Mouse (Mus musculus) neural tube, embryonic 12.5 days (tissue): ENCODE measurements around the gene Ciao1. TPM values are rescaled to one million over a fixed set of nuclear protein-coding genes. Genes with fewer than 3 reads are reported as not detected.
A peak's percentile ranks its signal among the peaks of the same experiment; 100 is the strongest.
"Not testable (repeated sequence)": the region's sequence is repeated elsewhere in the genome, so short reads cannot be mapped to it uniquely, and the experiment has no call there.

ENCODE experiments used
- ATAC-seq: fragments of 200-750 bp; cut with Nextera tagmentation; 2 replicates; pipeline ENCODE4 v1.8.0; 2017; ENCODE audit warnings: low read depth, mild to moderate bottlenecking, moderate TSS enrichment, moderate library complexity; ENCODE audit not compliant: low FRiP score
- H3K27ac ChIP-seq: fragments of 300-500 bp; sonication (generic); 2 replicates; pipeline ENCODE4 v1.5.1; 2016
- H3K27me3 ChIP-seq: fragments of 300-500 bp; sonication (generic); replicated peaks from 2 replicates; pipeline ENCODE4 v1.6.1; 2016; ENCODE audit warnings: mild to moderate bottlenecking
- H3K36me3 ChIP-seq: fragments of 300-500 bp; sonication (generic); 2 replicates; pipeline ENCODE4 v1.6.1; 2016; ENCODE audit warnings: mild to moderate bottlenecking
- H3K4me1 ChIP-seq: fragments of 300-500 bp; sonication (generic); 2 replicates; pipeline ENCODE4 v1.6.1; 2016
- H3K4me2 ChIP-seq: fragments of 300-500 bp; sonication (generic); replicated peaks from 2 replicates; pipeline ENCODE4 v1.6.1; 2016; ENCODE audit warnings: mild to moderate bottlenecking
- H3K4me3 ChIP-seq: fragments of 300-500 bp; sonication (generic); 2 replicates; pipeline ENCODE4 v1.5.1; 2016
- H3K9ac ChIP-seq: fragments of 300-500 bp; sonication (generic); 2 replicates; pipeline ENCODE4 v1.6.1; 2016; ENCODE audit warnings: mild to moderate bottlenecking
- H3K9me3 ChIP-seq: fragments of 300-500 bp; sonication (generic); 2 replicates; pipeline ENCODE4 v1.6.1; 2016; ENCODE audit warnings: mild to moderate bottlenecking
- WGBS: fragments of 180-500 bp; shearing (Covaris S2); methylation state at CpG from one replicate; pipeline ENCODE4 v1.1.7; 2016; 5-methylcytosine and 5-hydroxymethylcytosine counted together
- polyA plus RNA-seq: library from polyadenylated mRNA; unstranded; fragments of >200 nt; fragmentation: Nextera tagmentation; extraction: Ambion mirVana; gene quantifications from 2 replicates; pipeline ENCODE4 v1.2.1, GENCODE M21; 2016

The Ciao1 gene
- polyA plus RNA-seq: 64.1 and 64.5 TPM in 2 replicates

- Histone ChIP-seq H3K4me3 (peak within 1 kb of the TSS; percentile 90), H3K27ac (peak within 1 kb of the TSS; percentile 42; the same call in 1 of the 2 replicates), H3K4me2 (peak within 1 kb of the TSS; percentile 100), H3K36me3 (peaks cover 37% of the 10 kb centered on the region), H3K4me1 (peaks cover 20% of the 10 kb centered on the region), H3K27me3 (no peaks in the 10 kb centered on the region), H3K9ac (peak within 1 kb of the TSS; percentile 83), H3K9me3 (no peaks in the 10 kb centered on the region)
- WGBS: under 1% methylated on average over 53 of the region's 53 CpGs
- ATAC-seq: peak; percentile 99
These were observed at the start of gene Ciao1, which contains the start of gene Tmem127 for GRCm38 (mm10) chr2:127247592-127248333. TSS of gene Ciao1 (minus strand) at chr2:127247816. TSS of gene Tmem127 (plus strand) at chr2:127247908.

GRCm38 (mm10) chr2:127297001-127297805 lies 49.6 kb upstream of the Ciao1 start:
- Histone ChIP-seq H3K4me2 (no peak overlapping the region), H3K27ac (no peak overlapping the region), H3K4me3 (no peak overlapping the region), H3K4me1 (no peaks in the 10 kb centered on the region), H3K9ac (no peak overlapping the region), H3K36me3 (peaks cover 77% of the 10 kb centered on the region), H3K27me3 (no peaks in the 10 kb centered on the region), H3K9me3 (no peaks in the 10 kb centered on the region)
- 91% methylated on average over 7 of the region's 7 CpGs for WGBS
- no peak for ATAC-seq

GRCm38 (mm10) chr2:127292250-127292649 lies 44.6 kb upstream of the Ciao1 start:
- no peak overlapping the region for H3K4me3 ChIP-seq
- no peaks in the 10 kb centered on the region for H3K9me3 ChIP-seq
- H3K4me2 ChIP-seq: no peak overlapping the region
- no peak for ATAC-seq
- H3K4me1 ChIP-seq: no peaks in the 10 kb centered on the region
- peaks cover 60% of the 10 kb centered on the region for H3K36me3 ChIP-seq
- no peak overlapping the region for H3K9ac ChIP-seq
- no peaks in the 10 kb centered on the region for H3K27me3 ChIP-seq
- H3K27ac ChIP-seq: no peak overlapping the region
- 92% methylated on average over 4 of the region's 4 CpGs for WGBS

GRCm38 (mm10) chr2:127278162-127278561 lies 30.5 kb upstream of the Ciao1 start:
- no peaks in the 10 kb centered on the region for H3K36me3 ChIP-seq
- no peak for ATAC-seq
- no peak overlapping the region for H3K4me3 ChIP-seq
- H3K9ac ChIP-seq: no peak overlapping the region
- no peaks in the 10 kb centered on the region for H3K27me3 ChIP-seq
- no peaks in the 10 kb centered on the region for H3K9me3 ChIP-seq
- no peak overlapping the region for H3K27ac ChIP-seq
- H3K4me2 ChIP-seq: no peak overlapping the region
- H3K4me1 ChIP-seq: peaks cover 7% of the 10 kb centered on the region; the same call in 1 of the 2 replicates

- Histone ChIP-seq H3K9me3 (no peaks in the 10 kb centered on the region), H3K4me3 (no peak overlapping the region), H3K4me1 (peaks cover 17% of the 10 kb centered on the region), H3K36me3 (no peaks in the 10 kb centered on the region), H3K27me3 (no peaks in the 10 kb centered on the region), H3K27ac (no peak overlapping the region), H3K9ac (0 out of 2 replicates have a peak overlapping the region, but pooled peaks have one; percentile 3), H3K4me2 (no peak overlapping the region)
- WGBS: 89% methylated on average over 5 of the region's 5 CpGs
- no peak for ATAC-seq
These were observed 28.1 kb upstream of the Ciao1 start for GRCm38 (mm10) chr2:127275551-127276320.

- no peak overlapping the region for H3K4me2 ChIP-seq
- H3K4me3 ChIP-seq: no peak overlapping the region
- no peaks in the 10 kb centered on the region for H3K9me3 ChIP-seq
- H3K9ac ChIP-seq: no peak overlapping the region
- H3K4me1 ChIP-seq: peaks cover 17% of the 10 kb centered on the region
- WGBS: 89% methylated on average over 2 of the region's 2 CpGs
- no peak overlapping the region for H3K27ac ChIP-seq
- no peaks in the 10 kb centered on the region for H3K36me3 ChIP-seq
- H3K27me3 ChIP-seq: no peaks in the 10 kb centered on the region
- ATAC-seq: no peak
These were observed 27.0 kb upstream of the Ciao1 start for GRCm38 (mm10) chr2:127274590-127274989.

- Histone ChIP-seq H3K36me3 (no peaks in the 10 kb centered on the region), H3K4me2 (no peak overlapping the region)
These were observed 25.2 kb upstream of the Ciao1 start for GRCm38 (mm10) chr2:127272806-127273205.

GRCm38 (mm10) chr2:127272049-127272448 lies 24.4 kb upstream of the Ciao1 start:
- not testable (repeated sequence) for H3K27me3 ChIP-seq, H3K27ac ChIP-seq, H3K36me3 ChIP-seq, ATAC-seq, H3K9me3 ChIP-seq, H3K4me3 ChIP-seq, H3K9ac ChIP-seq
- Histone ChIP-seq H3K4me2 (peak overlapping the region; percentile 70; the same call in 1 of the 2 replicates), H3K4me1 (peaks cover 17% of the 10 kb centered on the region)
- 90% methylated on average over 4 of the region's 4 CpGs for WGBS

More at GRCm38 (mm10) chr2:127272806-127273205, 25.2 kb upstream of the Ciao1 start:
- no peak overlapping the region for H3K4me3 ChIP-seq
- H3K9me3 ChIP-seq: no peaks in the 10 kb centered on the region
- no peak overlapping the region for H3K27ac ChIP-seq
- no peak overlapping the region for H3K9ac ChIP-seq
- no peak for ATAC-seq
- peaks cover 17% of the 10 kb centered on the region for H3K4me1 ChIP-seq
- no peaks in the 10 kb centered on the region for H3K27me3 ChIP-seq
- 99% methylated on average over 3 of the region's 3 CpGs for WGBS

GRCm38 (mm10) chr2:127271042-127271515 lies 23.5 kb upstream of the Ciao1 start:
- peak overlapping the region; percentile 91 for H3K9ac ChIP-seq
- no peaks in the 10 kb centered on the region for H3K9me3 ChIP-seq
- peak overlapping the region; percentile 94 for H3K4me3 ChIP-seq
- peak overlapping the region; percentile 82 for H3K27ac ChIP-seq
- 16% methylated on average over 8 of the region's 8 CpGs for WGBS
- no peaks in the 10 kb centered on the region for H3K36me3 ChIP-seq
- ATAC-seq: no peak
- H3K4me2 ChIP-seq: peak overlapping the region; percentile 70
- H3K4me1 ChIP-seq: peaks cover 17% of the 10 kb centered on the region
- H3K27me3 ChIP-seq: no peaks in the 10 kb centered on the region

- H3K9ac ChIP-seq: peak overlapping the region; percentile 91
- WGBS: under 1% methylated on average over 75 of the region's 75 CpGs
- no peaks in the 10 kb centered on the region for H3K9me3 ChIP-seq
- peak; percentile 96 for ATAC-seq
- no peaks in the 10 kb centered on the region for H3K36me3 ChIP-seq
- peak overlapping the region; percentile 82 for H3K27ac ChIP-seq
- no peaks in the 10 kb centered on the region for H3K27me3 ChIP-seq
- H3K4me3 ChIP-seq: peak overlapping the region; percentile 94
- H3K4me1 ChIP-seq: peaks cover 16% of the 10 kb centered on the region
- peak overlapping the region; percentile 70 for H3K4me2 ChIP-seq
These were observed 22.9 kb upstream of the Ciao1 start for GRCm38 (mm10) chr2:127270300-127271041.
